Mouse (Mus musculus): ENCODE data around the gene Etv6. TPM values are rescaled to one million over a fixed set of nuclear protein-coding genes. Genes with fewer than 3 reads are reported as not detected.

The Etv6 gene
- polyA plus RNA-seq, 1 experiment = 16.3 TPM

GRCm38 (mm10) chr6:134171906-134172728, 136.6 kb downstream of the Etv6 start:
- TF ChIP-seq CTCF (conservative IDR thresholded peaks at IDR 0.05; ENCODE audit: insufficient read depth, insufficient read length, low read depth, low read length) (no peak), POLR2A (IDR thresholded peaks at IDR 0.05; ENCODE audit: low read depth, low read length) (no peak)
- H3K27me3 ChIP-seq (replicated peaks; ENCODE audit: control insufficient read depth, insufficient read depth, low read length) = no peaks in the 10 kb centered on the region
- H3K4me1 ChIP-seq (ENCODE audit: control insufficient read depth, insufficient read depth, low read length) = peaks cover 18% of the 10 kb centered on the region; the same call in 1 of the 2 replicates
- peak; percentile 76 for DNase-seq
- no peaks in the 10 kb centered on the region for H3K36me3 ChIP-seq (ENCODE audit: control insufficient read depth, insufficient read depth, low read length)
- no peak overlapping the region for H3K4me3 ChIP-seq (ENCODE audit: insufficient read depth, low read depth, low read length)
- peak overlapping the region; percentile 65; the same call in 1 of the 2 replicates for H3K27ac ChIP-seq (ENCODE audit: insufficient read depth, low read depth, low read length)
- 66% methylated on average over 17 of the region's 17 CpGs for WGBS

- peak; percentile 42 for DNase-seq
- no peak overlapping the region for H3K27ac ChIP-seq (ENCODE audit: insufficient read depth, low read depth, low read length)
- H3K36me3 ChIP-seq (ENCODE audit: control insufficient read depth, insufficient read depth, low read length) = no peaks in the 10 kb centered on the region
- no peak overlapping the region for H3K4me3 ChIP-seq (ENCODE audit: insufficient read depth, low read depth, low read length)
- TF ChIP-seq CTCF (conservative IDR thresholded peaks at IDR 0.05; ENCODE audit: insufficient read depth, insufficient read length, low read depth, low read length) = no peak
- no peak for TF ChIP-seq POLR2A (IDR thresholded peaks at IDR 0.05; ENCODE audit: low read depth, low read length)
- 56% methylated on average over 6 of the region's 6 CpGs for WGBS
- no peaks in the 10 kb centered on the region for H3K27me3 ChIP-seq (replicated peaks; ENCODE audit: control insufficient read depth, insufficient read depth, low read length)
- peaks cover 14% of the 10 kb centered on the region; the same call in 1 of the 2 replicates for H3K4me1 ChIP-seq (ENCODE audit: control insufficient read depth, insufficient read depth, low read length)
These were observed 137.9 kb downstream of the Etv6 start for GRCm38 (mm10) chr6:134173439-134173838.

DNA sequence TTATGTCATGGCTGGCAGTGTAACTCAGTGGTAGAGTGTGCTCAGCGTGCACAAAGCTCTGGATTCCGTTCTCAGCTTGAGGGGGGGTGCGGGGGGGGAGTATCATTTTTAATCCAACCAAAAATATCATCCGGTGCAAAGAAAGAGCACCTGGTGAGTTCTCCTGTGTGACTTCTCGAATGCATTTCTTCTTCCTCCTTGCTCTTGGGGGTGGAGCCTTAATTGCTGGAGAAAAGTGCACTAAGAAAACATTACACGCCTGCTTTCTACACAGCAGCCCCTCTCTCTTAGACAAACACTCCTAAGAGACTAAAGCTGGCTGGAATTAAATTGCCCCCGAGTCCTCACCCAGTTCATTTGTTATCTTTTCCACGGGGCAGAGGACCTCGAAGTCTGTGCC, 139.6 kb downstream of the Etv6 start:
- no peak overlapping the region for H3K4me3 ChIP-seq (ENCODE audit: insufficient read depth, low read depth, low read length)
- TF ChIP-seq POLR2A (IDR thresholded peaks at IDR 0.05; ENCODE audit: low read depth, low read length) = no peak
- H3K36me3 ChIP-seq (ENCODE audit: control insufficient read depth, insufficient read depth, low read length) = no peaks in the 10 kb centered on the region
- H3K27me3 ChIP-seq (replicated peaks; ENCODE audit: control insufficient read depth, insufficient read depth, low read length) = no peaks in the 10 kb centered on the region
- peaks cover 14% of the 10 kb centered on the region; the same call in 1 of the 2 replicates for H3K4me1 ChIP-seq (ENCODE audit: control insufficient read depth, insufficient read depth, low read length)
- no peak for DNase-seq
- 40% methylated on average over 9 of the region's 9 CpGs for WGBS
- H3K27ac ChIP-seq (ENCODE audit: insufficient read depth, low read depth, low read length) = no peak overlapping the region

- H3K4me1 ChIP-seq (ENCODE audit: control insufficient read depth, insufficient read depth, low read length) = peaks cover 11% of the 10 kb centered on the region; the same call in 1 of the 2 replicates
- DNase-seq = no peak
- no peaks in the 10 kb centered on the region for H3K27me3 ChIP-seq (replicated peaks; ENCODE audit: control insufficient read depth, insufficient read depth, low read length)
- no peaks in the 10 kb centered on the region for H3K36me3 ChIP-seq (ENCODE audit: control insufficient read depth, insufficient read depth, low read length)
- no peak for TF ChIP-seq POLR2A (IDR thresholded peaks at IDR 0.05; ENCODE audit: low read depth, low read length)
- TF ChIP-seq CTCF (conservative IDR thresholded peaks at IDR 0.05; ENCODE audit: insufficient read depth, insufficient read length, low read depth, low read length) = no peak
- WGBS = 49% methylated on average over 5 of the region's 5 CpGs
- no peak overlapping the region for H3K4me3 ChIP-seq (ENCODE audit: insufficient read depth, low read depth, low read length)
- H3K27ac ChIP-seq (ENCODE audit: insufficient read depth, low read depth, low read length) = no peak overlapping the region
These were observed 141.7 kb downstream of the Etv6 start for GRCm38 (mm10) chr6:134177196-134177595.

DNA sequence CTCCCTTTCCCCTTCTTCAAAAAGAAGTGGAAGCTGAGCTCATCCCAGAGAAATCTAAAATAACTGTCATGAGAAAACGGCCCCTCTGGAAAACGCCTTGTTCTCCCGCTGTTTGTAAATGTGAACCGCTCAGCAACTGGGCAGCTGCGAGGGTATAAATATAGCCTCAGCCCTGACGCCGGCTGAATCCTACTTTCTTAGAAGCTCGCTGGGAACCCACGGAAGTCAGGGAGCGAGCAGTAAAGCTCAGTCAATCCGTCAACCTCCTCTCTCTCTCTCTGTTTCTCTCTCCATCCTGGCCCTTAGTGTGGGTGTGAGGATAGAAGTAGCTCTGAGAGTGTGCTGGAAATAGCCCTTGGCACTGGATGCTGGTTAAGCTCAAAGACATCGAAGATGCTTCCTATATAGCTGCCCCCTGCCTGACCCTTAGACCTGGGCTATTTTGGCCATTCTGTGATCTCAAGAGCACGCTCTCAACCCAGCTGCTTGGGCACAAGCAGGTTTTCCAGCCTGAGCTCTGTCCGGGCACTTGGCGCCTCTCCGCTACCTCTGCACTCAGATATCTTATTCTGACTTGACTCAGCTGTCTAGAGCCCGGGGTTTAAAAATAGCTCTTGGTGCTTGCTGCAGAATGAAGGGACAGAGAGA, 146.9 kb downstream of the Etv6 start:
- Histone ChIP-seq H3K36me3 (ENCODE audit: control insufficient read depth, insufficient read depth, low read length) (no peaks in the 10 kb centered on the region), H3K27me3 (replicated peaks; ENCODE audit: control insufficient read depth, insufficient read depth, low read length) (no peaks in the 10 kb centered on the region), H3K4me1 (ENCODE audit: control insufficient read depth, insufficient read depth, low read length) (peaks cover 12% of the 10 kb centered on the region), H3K4me3 (ENCODE audit: insufficient read depth, low read depth, low read length) (no peak overlapping the region), H3K27ac (ENCODE audit: insufficient read depth, low read depth, low read length) (no peak overlapping the region)
- no peak for DNase-seq
- TF ChIP-seq CTCF (conservative IDR thresholded peaks at IDR 0.05; ENCODE audit: insufficient read depth, insufficient read length, low read depth, low read length) = no peak
- no peak for TF ChIP-seq POLR2A (IDR thresholded peaks at IDR 0.05; ENCODE audit: low read depth, low read length)
- 72% methylated on average over 17 of the region's 17 CpGs for WGBS

DNA sequence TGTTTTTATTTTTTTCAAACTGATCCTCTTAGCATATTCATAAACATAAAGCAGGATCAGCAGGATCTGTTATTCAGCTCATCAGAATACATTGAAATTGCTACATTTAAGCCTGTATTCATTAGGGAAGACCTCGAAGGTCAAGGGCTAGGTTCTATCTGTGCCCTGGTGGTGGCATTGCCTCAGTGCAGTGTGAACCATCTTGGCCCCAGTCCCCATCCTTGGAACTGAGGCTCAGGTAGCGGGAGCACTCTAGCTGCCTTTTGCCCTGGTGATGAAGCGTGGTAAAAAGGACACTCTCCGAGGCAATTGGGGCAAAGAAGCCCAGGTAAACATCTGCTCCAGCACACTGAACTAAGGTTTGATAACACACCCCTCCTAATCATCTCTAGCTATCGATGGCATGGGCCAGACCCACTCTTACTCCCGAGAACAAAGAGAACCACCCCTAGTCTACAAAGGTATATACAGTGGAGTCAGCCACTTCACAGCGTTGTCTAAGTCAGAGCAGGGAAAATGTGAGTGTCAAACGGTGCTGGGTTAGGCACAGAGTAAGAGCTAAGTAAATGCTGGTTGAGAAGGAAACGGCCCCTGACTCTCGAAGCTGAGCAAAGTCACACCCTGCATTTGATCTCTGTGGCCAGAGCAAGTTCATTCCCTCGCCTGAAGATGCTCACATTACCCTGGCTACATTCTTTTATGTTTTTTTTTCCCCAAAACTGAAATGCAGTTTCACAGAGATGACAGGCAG, 148.3 kb downstream of the Etv6 start:
- H3K27ac ChIP-seq (ENCODE audit: insufficient read depth, low read depth, low read length) = no peak overlapping the region
- TF ChIP-seq CTCF (conservative IDR thresholded peaks at IDR 0.05; ENCODE audit: insufficient read depth, insufficient read length, low read depth, low read length) (0 out of 2 replicates have a peak, but pooled peaks have one; percentile 22), POLR2A (IDR thresholded peaks at IDR 0.05; ENCODE audit: low read depth, low read length) (no peak)
- 70% methylated on average over 11 of the region's 11 CpGs for WGBS
- no peaks in the 10 kb centered on the region for H3K36me3 ChIP-seq (ENCODE audit: control insufficient read depth, insufficient read depth, low read length)
- H3K4me3 ChIP-seq (ENCODE audit: insufficient read depth, low read depth, low read length) = no peak overlapping the region
- H3K27me3 ChIP-seq (replicated peaks; ENCODE audit: control insufficient read depth, insufficient read depth, low read length) = no peaks in the 10 kb centered on the region
- H3K4me1 ChIP-seq (ENCODE audit: control insufficient read depth, insufficient read depth, low read length) = peaks cover 17% of the 10 kb centered on the region
- peak; percentile 36 for DNase-seq

Data from kidney, adult 2 months (tissue).